Mouse (Mus musculus) erythroblast, embryonic 14.5 days (primary cell): ENCODE results near the gene 2210010C04Rik. TPM values are rescaled to one million over a fixed set of nuclear protein-coding genes. Genes with fewer than 3 reads are reported as not detected.
"Not testable (repeated sequence)": the region's sequence is repeated elsewhere in the genome, so short reads cannot be mapped to it uniquely, and the experiment has no call there.

ENCODE experiments used
- H3K27me3 ChIP-seq: 2 replicates; pipeline ENCODE4 v1.6.1; 2012; ENCODE audit warnings: inconsistent platforms; ENCODE audit not compliant: control insufficient read depth
- H3K36me3 ChIP-seq: 2 replicates; pipeline ENCODE4 v1.6.1; 2012; ENCODE audit warnings: mild to moderate bottlenecking, inconsistent platforms; ENCODE audit not compliant: control insufficient read depth
- H3K4me1 ChIP-seq: 2 replicates; pipeline ENCODE4 v1.6.1; 2012; ENCODE audit warnings: inconsistent platforms; ENCODE audit not compliant: control insufficient read depth
- H3K4me3 ChIP-seq: replicated peaks from 2 replicates; pipeline ENCODE3; 2012; ENCODE audit warnings: moderate library complexity, mild to moderate bottlenecking, inconsistent platforms
- H3K9me3 ChIP-seq: 2 replicates; pipeline ENCODE4 v1.6.1; 2012; ENCODE audit warnings: low read length, inconsistent platforms, mixed read lengths; ENCODE audit not compliant: control insufficient read depth
- GATA1 ChIP-seq: IDR thresholded peaks from 2 replicates; pipeline ENCODE4 v1.6.1; 2012; ENCODE audit warnings: low read length, inconsistent platforms, mixed read lengths
- TAL1 ChIP-seq: IDR thresholded peaks from 3 replicates; pipeline ENCODE4 v1.6.1; 2012; ENCODE audit warnings: low read length, inconsistent platforms, mixed read lengths
- polyA plus RNA-seq: library from polyadenylated mRNA; stranded (reverse); fragments of >175 nt; gene quantifications from 2 replicates; pipeline ENCODE4 v1.2.3, GENCODE M21; 2012

2210010C04Rik gene
- polyA plus RNA-seq, 1 experiment, result not detected

DNA sequence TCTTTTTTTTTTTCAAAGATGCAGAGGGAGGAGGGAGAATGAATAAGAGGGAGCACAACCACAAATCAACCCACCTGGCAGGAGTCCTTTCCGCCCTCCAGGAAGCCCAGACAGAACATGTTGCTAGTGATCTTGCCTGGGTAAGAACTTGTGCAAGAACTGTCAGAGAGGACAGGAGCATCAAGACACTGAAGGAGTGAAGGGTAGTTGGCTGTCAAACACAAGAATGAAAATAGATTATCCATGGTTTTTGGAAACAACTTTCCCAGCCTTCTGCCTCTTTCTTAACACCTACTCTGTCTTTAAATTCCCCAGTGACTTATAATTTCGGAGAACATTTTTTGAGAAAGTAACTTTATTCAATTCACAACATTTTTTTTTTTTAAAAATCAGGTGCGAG is 3.1 kb downstream of the 2210010C04Rik start:
- TF ChIP-seq TAL1 (no peak), GATA1 (no peak)

DNA sequence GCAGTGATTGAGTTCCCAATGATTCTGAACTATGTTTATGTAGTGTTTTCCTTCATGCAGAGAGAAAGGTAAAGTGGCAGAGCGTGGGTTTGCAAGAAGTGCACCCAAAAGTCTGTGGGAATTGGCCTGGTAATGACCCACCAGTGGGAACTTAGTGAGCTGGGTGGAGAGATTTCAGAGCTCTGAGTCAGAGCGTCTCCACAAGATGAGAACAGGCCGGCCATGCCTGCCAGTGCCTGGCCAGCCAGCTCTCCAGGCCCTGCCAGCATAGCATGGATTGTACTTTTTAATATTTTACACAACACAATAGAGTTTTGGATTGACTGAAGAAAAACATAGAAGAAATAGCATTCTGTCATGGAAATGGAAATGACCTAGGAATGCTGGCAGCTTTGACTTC is 4.5 kb downstream of the 2210010C04Rik start:
- Histone ChIP-seq H3K9me3 (no peaks in the 10 kb centered on the region), H3K27me3 (no peaks in the 10 kb centered on the region), H3K36me3 (no peaks in the 10 kb centered on the region), H3K4me3 (no peak overlapping the region), H3K4me1 (no peaks in the 10 kb centered on the region)
- TF ChIP-seq TAL1 (no peak), GATA1 (no peak)

More for the DNA sequence above, 3.1 kb downstream of the 2210010C04Rik start:
- Histone ChIP-seq H3K9me3 (no peaks in the 10 kb centered on the region), H3K27me3 (no peaks in the 10 kb centered on the region), H3K4me1 (no peaks in the 10 kb centered on the region), H3K4me3 (no peak overlapping the region), H3K36me3 (no peaks in the 10 kb centered on the region)

DNA sequence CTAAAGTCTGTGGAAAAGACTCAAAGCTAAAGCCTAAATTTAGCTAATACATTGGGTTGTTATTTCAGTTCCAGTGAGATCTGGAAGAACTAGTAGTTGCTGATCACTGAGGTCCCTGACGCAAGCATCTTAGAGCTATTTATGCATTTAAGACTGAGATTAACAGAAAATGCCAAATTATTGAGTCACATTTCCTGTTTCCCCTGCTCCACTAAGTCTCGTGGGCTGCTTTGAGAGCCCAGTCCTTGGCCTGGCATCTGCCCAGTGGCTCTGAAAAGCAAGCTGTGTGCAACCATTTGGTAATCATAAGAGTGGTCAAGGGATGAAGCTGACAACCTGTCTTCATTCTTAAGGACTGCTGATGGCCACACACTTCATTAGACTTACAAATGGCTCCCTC is 8.3 kb downstream of the 2210010C04Rik start:
- H3K4me3 ChIP-seq, result no peak overlapping the region
- H3K36me3 ChIP-seq, result no peaks in the 10 kb centered on the region
- no peaks in the 10 kb centered on the region for H3K9me3 ChIP-seq
- TF ChIP-seq TAL1 (no peak), GATA1 (no peak)
- no peaks in the 10 kb centered on the region for H3K4me1 ChIP-seq
- no peaks in the 10 kb centered on the region for H3K27me3 ChIP-seq

DNA sequence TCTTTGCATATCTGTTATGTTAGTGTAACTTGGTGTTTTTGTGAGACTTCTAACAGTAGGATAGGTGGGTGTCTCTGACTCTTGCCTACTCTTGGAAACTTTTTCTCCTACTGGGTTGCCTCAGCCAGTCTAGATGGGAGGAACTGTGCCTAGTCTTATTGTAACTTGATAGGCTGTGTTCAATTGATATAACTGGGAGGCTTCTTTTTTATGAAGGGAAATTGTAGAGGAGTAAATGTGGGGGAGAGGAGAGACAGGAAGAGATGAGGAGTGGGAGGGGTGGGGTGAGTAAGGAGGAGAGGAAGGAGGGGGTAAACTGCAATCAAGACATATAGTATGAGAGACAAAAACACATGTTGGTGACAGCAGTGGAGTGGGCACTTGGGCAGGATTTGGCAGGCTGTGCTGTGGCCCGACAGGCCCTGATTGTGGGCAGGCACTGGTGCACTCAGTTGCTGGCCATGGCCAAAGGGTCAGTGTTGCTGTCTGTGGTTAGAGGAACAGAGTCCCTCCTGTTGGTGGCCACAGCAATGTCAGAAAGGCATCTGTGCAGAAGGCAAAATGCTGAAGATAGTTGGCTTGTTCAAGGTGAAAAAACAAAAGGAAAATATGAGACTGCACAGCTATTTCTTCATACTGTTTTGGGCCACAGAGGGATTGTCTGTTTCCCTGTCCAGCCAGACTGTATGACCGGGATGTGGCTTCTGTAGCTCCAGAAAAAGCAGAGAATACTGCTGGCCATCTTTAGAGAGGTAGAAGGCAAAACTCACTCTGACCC is 9.2 kb downstream of the 2210010C04Rik start:
- no peaks in the 10 kb centered on the region for H3K27me3 ChIP-seq
- no peak for TF ChIP-seq TAL1
- TF ChIP-seq GATA1, result no peak

GRCm38 (mm10) chr6:41019140-41019539 is 16.2 kb downstream of the 2210010C04Rik start:
- Histone ChIP-seq H3K36me3 (no peaks in the 10 kb centered on the region), H3K27me3 (no peaks in the 10 kb centered on the region), H3K4me1 (no peaks in the 10 kb centered on the region), H3K9me3 (no peaks in the 10 kb centered on the region), H3K4me3 (no peak overlapping the region)
- TF ChIP-seq GATA1, result no peak

More for the DNA sequence above, 9.2 kb downstream of the 2210010C04Rik start:
- H3K36me3 ChIP-seq, result no peaks in the 10 kb centered on the region
- no peaks in the 10 kb centered on the region for H3K9me3 ChIP-seq
- no peak overlapping the region for H3K4me3 ChIP-seq
- no peaks in the 10 kb centered on the region for H3K4me1 ChIP-seq

GRCm38 (mm10) chr6:41018629-41019028 is 16.7 kb downstream of the 2210010C04Rik start:
- Histone ChIP-seq H3K27me3 (no peaks in the 10 kb centered on the region), H3K36me3 (no peaks in the 10 kb centered on the region), H3K4me1 (no peaks in the 10 kb centered on the region), H3K9me3 (no peaks in the 10 kb centered on the region), H3K4me3 (no peak overlapping the region)
- no peak for TF ChIP-seq TAL1
- no peak for TF ChIP-seq GATA1

DNA sequence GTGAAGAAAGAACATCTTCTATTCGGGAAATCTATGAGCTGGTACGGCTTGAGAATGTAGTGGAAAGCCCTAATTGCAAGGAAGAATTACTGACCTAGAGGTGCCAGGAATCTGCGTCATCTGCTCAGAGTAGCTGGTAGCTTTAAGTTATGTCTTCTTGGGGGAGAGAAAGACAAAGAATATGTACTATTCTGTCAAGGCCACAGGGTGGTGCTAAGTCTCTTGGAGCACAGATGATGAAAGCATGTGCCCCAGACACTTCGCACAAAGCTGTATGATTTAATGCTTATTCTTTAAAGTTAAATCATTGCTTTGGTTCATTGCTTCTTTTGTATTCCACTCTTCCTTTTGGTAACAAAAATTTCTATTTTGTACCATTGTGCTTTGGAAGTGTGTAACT is 20.2 kb downstream of the 2210010C04Rik start:
- Histone ChIP-seq H3K36me3 (no peaks in the 10 kb centered on the region), H3K4me3 (no peak overlapping the region), H3K27me3 (no peaks in the 10 kb centered on the region), H3K9me3 (no peaks in the 10 kb centered on the region), H3K4me1 (no peaks in the 10 kb centered on the region)
- no peak for TF ChIP-seq TAL1
- no peak for TF ChIP-seq GATA1

DNA sequence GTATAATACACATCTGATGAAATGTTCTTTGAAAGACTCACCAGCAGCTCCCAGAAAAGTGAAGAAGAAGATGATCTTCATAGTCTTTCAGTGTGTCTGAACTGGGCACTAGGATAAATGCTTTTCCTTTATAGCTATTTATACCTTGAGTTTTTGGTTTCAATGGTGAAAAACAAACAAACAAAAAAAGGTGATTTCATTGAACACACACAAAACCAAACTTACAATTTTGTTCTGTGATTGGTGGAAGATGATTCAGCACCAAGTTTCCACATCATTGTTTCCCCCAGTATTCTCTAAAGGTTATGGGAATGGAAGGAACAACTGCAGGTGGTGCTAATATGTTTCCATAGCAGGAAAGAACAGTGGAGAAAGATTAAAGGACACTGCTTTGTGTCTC is 35.9 kb downstream of the 2210010C04Rik start, which contains the start of gene Gm2663:
Gene Gm2663 (minus strand): TSS at position 101 of the 400 bp plus-strand sequence.
- H3K9me3 ChIP-seq, H3K4me1 ChIP-seq, H3K27me3 ChIP-seq, H3K36me3 ChIP-seq, H3K4me3 ChIP-seq: not testable (repeated sequence)

Other genes with a start within 250 kb of the 2210010C04Rik start
- gene Moxd2, start 148.0 kb downstream of the 2210010C04Rik start, polyA plus RNA-seq, result not detected in 2 replicates
- gene Prss58, start 135.1 kb downstream of the 2210010C04Rik start, polyA plus RNA-seq, result not detected in 2 replicates
- not detected in 2 replicates for gene 1700074P13Rik, start 95.0 kb downstream of the 2210010C04Rik start, polyA plus RNA-seq
- gene Gm4744, start 83.6 kb downstream of the 2210010C04Rik start, polyA plus RNA-seq, result not detected in 2 replicates
- gene 1810009J06Rik, start 70.8 kb downstream of the 2210010C04Rik start, polyA plus RNA-seq, result not detected in 2 replicates
- gene Gm2663, start 36.0 kb downstream of the 2210010C04Rik start, polyA plus RNA-seq, result not detected in 2 replicates